Mouse (Mus musculus): ENCODE measurements around the gene Camta1. TPM values are rescaled to one million over a fixed set of nuclear protein-coding genes. Genes with fewer than 3 reads are reported as not detected.

The Camta1 gene
- polyA plus RNA-seq, 1 experiment from 2014 or later: 93.9 TPM

GRCm38 (mm10) chr4:151730037-151730759, 131.5 kb downstream of the Camta1 start:
- peaks cover 28% of the 10 kb centered on the region for H3K4me1 ChIP-seq (replicated peaks; ENCODE audit: control insufficient read depth, insufficient read depth, low read length)
- WGBS: 47% methylated on average over 4 of the region's 4 CpGs
- peak overlapping the region; percentile 70 for H3K27ac ChIP-seq (ENCODE audit: low read depth, low read length)
- H3K4me3 ChIP-seq (ENCODE audit: low read depth, low read length): no peak overlapping the region
- no peaks in the 10 kb centered on the region for H3K9me3 ChIP-seq (ENCODE audit: control insufficient read depth, low read length)
- peak; percentile 97 for ATAC-seq (replicated peaks; ENCODE audit: low FRiP score)
- H3K9ac ChIP-seq (ENCODE audit: low read depth, low read length): 0 out of 2 replicates have a peak overlapping the region, but pooled peaks have one; percentile 30
- 0 out of 2 replicates have a peak, but pooled peaks cover 4% of the 10 kb centered on the region for H3K27me3 ChIP-seq (replicated peaks; ENCODE audit: control insufficient read depth, insufficient read depth, low read length)
- no peaks in the 10 kb centered on the region for H3K36me3 ChIP-seq (ENCODE audit: control insufficient read depth, insufficient read depth, low read length)
- H3K4me2 ChIP-seq: 0 out of 2 replicates have a peak overlapping the region, but pooled peaks have one; percentile 16
- DNase-seq (ENCODE audit: low spot score): peak; percentile 39

DNA sequence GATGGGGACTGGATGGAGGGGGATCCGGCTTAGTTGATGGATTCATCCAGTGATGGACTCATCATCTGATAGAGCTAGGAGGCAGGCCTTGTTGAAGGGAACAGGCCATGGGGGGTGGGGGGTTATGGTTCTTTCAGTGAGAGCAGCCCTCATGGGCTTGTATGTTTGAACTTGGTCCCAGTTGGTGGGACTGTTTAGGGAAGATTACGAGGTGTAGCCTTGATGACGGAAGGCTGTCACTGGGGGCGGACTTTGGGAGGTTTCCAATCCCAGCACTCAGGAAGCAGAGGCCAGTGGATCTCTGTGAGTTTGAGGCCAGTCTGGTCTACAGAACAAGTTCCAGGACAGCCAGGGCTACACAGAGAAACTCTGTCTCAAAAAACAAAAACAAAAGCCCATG, 132.6 kb downstream of the Camta1 start:
- no peak overlapping the region for H3K27ac ChIP-seq (ENCODE audit: low read depth, low read length)
- H3K4me1 ChIP-seq (replicated peaks; ENCODE audit: control insufficient read depth, insufficient read depth, low read length): peaks cover 28% of the 10 kb centered on the region
- no peak overlapping the region for H3K4me2 ChIP-seq

DNA sequence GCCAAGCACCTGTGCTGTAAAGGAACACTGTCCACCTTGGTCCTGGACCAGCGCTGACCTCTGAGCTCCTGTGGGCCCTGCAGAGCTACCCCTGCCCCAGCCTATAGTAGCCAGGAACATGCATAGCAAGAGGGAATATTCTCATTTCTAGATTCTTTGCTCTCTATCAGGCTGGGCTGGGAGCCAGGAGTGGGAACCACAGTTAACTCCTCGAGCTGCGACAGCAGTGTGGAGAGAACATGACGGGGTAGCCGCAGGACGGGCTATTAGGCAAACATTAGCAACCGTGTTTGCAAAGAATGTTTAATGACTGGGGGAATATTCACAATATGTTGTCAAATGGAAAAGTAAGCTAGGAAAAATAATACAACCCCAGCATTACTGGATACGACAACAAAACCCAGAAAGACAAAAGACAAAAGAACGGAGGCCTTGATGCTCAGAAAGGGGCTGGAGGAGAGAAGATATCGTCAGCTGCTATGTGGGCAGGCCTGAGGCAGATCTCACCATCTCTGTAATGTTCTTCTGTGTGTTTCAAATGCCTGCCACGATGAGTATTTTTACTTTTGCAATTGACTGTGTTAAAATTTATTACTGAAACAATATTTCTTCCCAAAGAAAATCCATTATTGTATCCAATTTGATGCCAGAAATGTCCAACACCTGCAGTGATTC, 133.1 kb downstream of the Camta1 start:
- no peak overlapping the region for H3K27ac ChIP-seq (ENCODE audit: low read depth, low read length)
- H3K4me1 ChIP-seq (replicated peaks; ENCODE audit: control insufficient read depth, insufficient read depth, low read length): peaks cover 28% of the 10 kb centered on the region
- ATAC-seq (replicated peaks; ENCODE audit: low FRiP score) (no peak), DNase-seq (ENCODE audit: low spot score) (no peak)
- no peak overlapping the region for H3K9ac ChIP-seq (ENCODE audit: low read depth, low read length)
- WGBS: 86% methylated on average over 11 of the region's 11 CpGs
- H3K36me3 ChIP-seq (ENCODE audit: control insufficient read depth, insufficient read depth, low read length): no peaks in the 10 kb centered on the region
- no peak overlapping the region for H3K4me2 ChIP-seq
- no peak overlapping the region for H3K4me3 ChIP-seq (ENCODE audit: low read depth, low read length)
- H3K27me3 ChIP-seq (replicated peaks; ENCODE audit: control insufficient read depth, insufficient read depth, low read length): 0 out of 2 replicates have a peak, but pooled peaks cover 4% of the 10 kb centered on the region
- H3K9me3 ChIP-seq (ENCODE audit: control insufficient read depth, low read length): no peaks in the 10 kb centered on the region

More for the DNA sequence above, 132.6 kb downstream of the Camta1 start:
- Histone ChIP-seq H3K27me3 (replicated peaks; ENCODE audit: control insufficient read depth, insufficient read depth, low read length) (0 out of 2 replicates have a peak, but pooled peaks cover 4% of the 10 kb centered on the region), H3K4me3 (ENCODE audit: low read depth, low read length) (no peak overlapping the region), H3K36me3 (ENCODE audit: control insufficient read depth, insufficient read depth, low read length) (no peaks in the 10 kb centered on the region), H3K9me3 (ENCODE audit: control insufficient read depth, low read length) (no peaks in the 10 kb centered on the region), H3K9ac (ENCODE audit: low read depth, low read length) (no peak overlapping the region)
- ATAC-seq (replicated peaks; ENCODE audit: low FRiP score): no peak
- 80% methylated on average over 4 of the region's 4 CpGs for WGBS
- DNase-seq (ENCODE audit: low spot score): no peak

- ATAC-seq (replicated peaks; ENCODE audit: low FRiP score) (peak; percentile 77), DNase-seq (ENCODE audit: low spot score) (no peak)
- 33% methylated on average over 2 of the region's 2 CpGs for WGBS
- no peak overlapping the region for H3K9ac ChIP-seq (ENCODE audit: low read depth, low read length)
- peak overlapping the region; percentile 51 for H3K27ac ChIP-seq (ENCODE audit: low read depth, low read length)
- H3K4me3 ChIP-seq (ENCODE audit: low read depth, low read length): no peak overlapping the region
- no peaks in the 10 kb centered on the region for H3K9me3 ChIP-seq (ENCODE audit: control insufficient read depth, low read length)
- no peaks in the 10 kb centered on the region for H3K27me3 ChIP-seq (replicated peaks; ENCODE audit: control insufficient read depth, insufficient read depth, low read length)
- peak overlapping the region; percentile 43; the same call in 1 of the 2 replicates for H3K4me2 ChIP-seq
- peaks cover 28% of the 10 kb centered on the region for H3K4me1 ChIP-seq (replicated peaks; ENCODE audit: control insufficient read depth, insufficient read depth, low read length)
- H3K36me3 ChIP-seq (ENCODE audit: control insufficient read depth, insufficient read depth, low read length): no peaks in the 10 kb centered on the region
Measured at GRCm38 (mm10) chr4:151726396-151726795, 135.3 kb downstream of the Camta1 start.

- H3K27ac ChIP-seq (ENCODE audit: low read depth, low read length): no peak overlapping the region
- no peaks in the 10 kb centered on the region for H3K9me3 ChIP-seq (ENCODE audit: control insufficient read depth, low read length)
- ATAC-seq (replicated peaks; ENCODE audit: low FRiP score): no peak
- peaks cover 18% of the 10 kb centered on the region for H3K4me1 ChIP-seq (replicated peaks; ENCODE audit: control insufficient read depth, insufficient read depth, low read length)
- no peaks in the 10 kb centered on the region for H3K36me3 ChIP-seq (ENCODE audit: control insufficient read depth, insufficient read depth, low read length)
- H3K4me3 ChIP-seq (ENCODE audit: low read depth, low read length): no peak overlapping the region
- H3K9ac ChIP-seq (ENCODE audit: low read depth, low read length): no peak overlapping the region
- no peak overlapping the region for H3K4me2 ChIP-seq
- H3K27me3 ChIP-seq (replicated peaks; ENCODE audit: control insufficient read depth, insufficient read depth, low read length): no peaks in the 10 kb centered on the region
- DNase-seq (ENCODE audit: low spot score): no peak
Measured at GRCm38 (mm10) chr4:151724897-151725296, 136.8 kb downstream of the Camta1 start.

DNA sequence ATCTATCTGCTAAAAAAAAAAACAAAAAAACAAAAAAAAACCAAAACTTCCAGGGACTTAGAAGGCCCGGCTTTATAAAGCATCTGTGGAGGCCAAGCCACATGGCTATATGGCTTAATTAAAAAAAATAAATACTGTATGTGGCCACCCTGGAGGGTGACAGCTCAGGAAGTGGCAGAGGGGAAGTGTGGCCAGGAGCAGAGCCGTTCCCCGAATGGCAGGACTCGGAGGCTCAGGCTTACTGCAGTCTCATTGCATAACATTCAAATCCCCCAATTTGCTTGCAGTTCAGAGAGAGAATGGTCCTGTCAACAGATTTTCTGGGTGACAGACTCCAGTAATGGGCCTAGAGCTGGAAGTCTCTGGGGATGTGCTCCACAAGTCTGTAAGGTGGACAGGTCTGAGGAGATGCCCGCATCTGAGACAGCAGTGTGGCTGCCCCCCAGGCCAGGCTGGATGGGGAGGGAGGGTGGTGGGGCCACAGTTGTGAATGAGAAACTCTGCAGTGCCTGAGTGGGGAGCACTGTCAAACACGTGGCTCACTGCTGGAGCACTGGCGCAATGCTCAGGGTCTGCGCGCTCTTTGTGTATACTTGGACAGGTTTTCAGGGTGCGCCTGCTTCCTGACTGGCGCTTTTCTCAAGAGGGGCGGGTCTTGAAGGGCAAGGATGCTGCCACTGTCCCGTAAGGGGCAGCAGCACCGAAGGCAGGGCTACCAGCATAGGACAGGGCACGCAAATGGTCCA, 140.8 kb downstream of the Camta1 start:
- 77% methylated on average over 15 of the region's 15 CpGs for WGBS
- Histone ChIP-seq H3K4me2 (no peak overlapping the region), H3K36me3 (ENCODE audit: control insufficient read depth, insufficient read depth, low read length) (no peaks in the 10 kb centered on the region), H3K4me3 (ENCODE audit: low read depth, low read length) (no peak overlapping the region), H3K9ac (ENCODE audit: low read depth, low read length) (no peak overlapping the region), H3K4me1 (replicated peaks; ENCODE audit: control insufficient read depth, insufficient read depth, low read length) (peaks cover 11% of the 10 kb centered on the region), H3K27ac (ENCODE audit: low read depth, low read length) (no peak overlapping the region), H3K27me3 (replicated peaks; ENCODE audit: control insufficient read depth, insufficient read depth, low read length) (no peaks in the 10 kb centered on the region), H3K9me3 (ENCODE audit: control insufficient read depth, low read length) (no peaks in the 10 kb centered on the region)
- ATAC-seq (replicated peaks; ENCODE audit: low FRiP score) (no peak), DNase-seq (ENCODE audit: low spot score) (no peak)

GRCm38 (mm10) chr4:151718866-151719475, 142.7 kb downstream of the Camta1 start:
- no peaks in the 10 kb centered on the region for H3K27me3 ChIP-seq (replicated peaks; ENCODE audit: control insufficient read depth, insufficient read depth, low read length)
- DNase-seq (ENCODE audit: low spot score): no peak
- H3K27ac ChIP-seq (ENCODE audit: low read depth, low read length): 0 out of 2 replicates have a peak overlapping the region, but pooled peaks have one; percentile 4
- H3K4me3 ChIP-seq (ENCODE audit: low read depth, low read length): no peak overlapping the region
- no peak overlapping the region for H3K9ac ChIP-seq (ENCODE audit: low read depth, low read length)
- ATAC-seq (replicated peaks; ENCODE audit: low FRiP score): peak; percentile 74
- peaks cover 7% of the 10 kb centered on the region for H3K4me1 ChIP-seq (replicated peaks; ENCODE audit: control insufficient read depth, insufficient read depth, low read length)
- H3K36me3 ChIP-seq (ENCODE audit: control insufficient read depth, insufficient read depth, low read length): no peaks in the 10 kb centered on the region
- WGBS: 43% methylated on average over 21 of the region's 21 CpGs
- no peaks in the 10 kb centered on the region for H3K9me3 ChIP-seq (ENCODE audit: control insufficient read depth, low read length)
- no peak overlapping the region for H3K4me2 ChIP-seq

- Histone ChIP-seq H3K4me1 (replicated peaks; ENCODE audit: control insufficient read depth, insufficient read depth, low read length) (peaks cover 7% of the 10 kb centered on the region), H3K36me3 (ENCODE audit: control insufficient read depth, insufficient read depth, low read length) (no peaks in the 10 kb centered on the region), H3K27me3 (replicated peaks; ENCODE audit: control insufficient read depth, insufficient read depth, low read length) (no peaks in the 10 kb centered on the region), H3K9me3 (ENCODE audit: control insufficient read depth, low read length) (no peaks in the 10 kb centered on the region), H3K4me3 (ENCODE audit: low read depth, low read length) (no peak overlapping the region), H3K4me2 (no peak overlapping the region), H3K27ac (ENCODE audit: low read depth, low read length) (no peak overlapping the region), H3K9ac (ENCODE audit: low read depth, low read length) (no peak overlapping the region)
- no peak for DNase-seq (ENCODE audit: low spot score)
- WGBS: 84% methylated on average over 7 of the region's 7 CpGs
- ATAC-seq (replicated peaks; ENCODE audit: low FRiP score): no peak; the same call in 1 of the 2 replicates
Measured at GRCm38 (mm10) chr4:151717864-151718263, 143.8 kb downstream of the Camta1 start.
